Mouse (Mus musculus): ENCODE measurements around the gene Sun2.

- TF ChIP-seq E2F4 (IDR thresholded peaks at IDR 0.05; ENCODE audit: insufficient replicate concordance, low read depth, low read length) (no peak), SMC3 (IDR thresholded peaks at IDR 0.05; ENCODE audit: low read depth, low read length) (no peak), POLR2A (IDR thresholded peaks at IDR 0.05; ENCODE audit: low read depth, low read length) (no peak)
Observed at GRCm38 (mm10) chr15:79696508-79696907, 45.8 kb downstream of the Sun2 start.

All from CH12.LX (cell line).